Mouse (Mus musculus) ES-E14 (cell line): ENCODE results near the gene Mfsd14b. TPM values are rescaled to one million over a fixed set of nuclear protein-coding genes. Genes with fewer than 3 reads are reported as not detected.

ENCODE experiments used
- DNase-seq: peaks from one replicate; pipeline ENCODE4 v3.0.0-alpha.2; 2013; ENCODE audit warnings: low read depth, low spot score
- H3K27ac ChIP-seq: 2 replicates; pipeline ENCODE4 v1.5.1; 2012; ENCODE audit warnings: low read depth, mild to moderate bottlenecking, low read length, moderate library complexity, mixed read lengths; ENCODE audit not compliant: poor library complexity, insufficient read depth, severe bottlenecking
- H3K36me3 ChIP-seq: 2 replicates; pipeline ENCODE4 v1.6.1; 2012; ENCODE audit warnings: mild to moderate bottlenecking, low read length, moderate library complexity, mixed read lengths; ENCODE audit not compliant: control insufficient read depth, poor library complexity, insufficient read depth, severe bottlenecking
- H3K4me1 ChIP-seq, 2 experiments: fragments of 150-350 bp in 1 of 2; sonication (generic) in 1 of 2; 2 replicates each; pipeline ENCODE4 v1.6.1; 2012; ENCODE audit warnings: low read length in 2 of 2, mild to moderate bottlenecking in 1 of 2, mixed read lengths in 1 of 2; ENCODE audit not compliant: control insufficient read depth in 2 of 2, insufficient read depth in 2 of 2, poor library complexity in 1 of 2
- H3K4me3 ChIP-seq, 2 experiments: fragments of 150-350 bp in 1 of 2; sonication (generic) in 1 of 2; 2 replicates each; pipeline ENCODE4 v1.5.1; 2012; ENCODE audit warnings: low read length in 2 of 2, low read depth in 1 of 2, mild to moderate bottlenecking in 1 of 2, mixed read lengths in 1 of 2; ENCODE audit not compliant: insufficient read depth in 1 of 2, poor library complexity in 1 of 2, severe bottlenecking in 1 of 2
- H3K9ac ChIP-seq: 2 replicates; pipeline ENCODE4 v1.6.1; 2012; ENCODE audit warnings: low read depth, mild to moderate bottlenecking, low read length, mixed read lengths; ENCODE audit not compliant: poor library complexity, insufficient read depth, severe bottlenecking
- H3K9me3 ChIP-seq: fragments of 150-350 bp; sonication (generic); 2 replicates; pipeline ENCODE4 v1.6.1; 2012; ENCODE audit warnings: low read depth, mild to moderate bottlenecking, low read length; ENCODE audit not compliant: control insufficient read depth, insufficient read depth
- CHD2 ChIP-seq: IDR thresholded peaks from 2 replicates; pipeline ENCODE4 v1.6.1; 2014; ENCODE audit warnings: mild to moderate bottlenecking, low read depth, low read length, inconsistent platforms
- HCFC1 ChIP-seq: IDR thresholded peaks from 2 replicates; pipeline ENCODE4 v1.6.1; 2012; ENCODE audit warnings: low read length, inconsistent platforms, borderline replicate concordance; ENCODE audit not compliant: insufficient read depth
- MAFK ChIP-seq: IDR thresholded peaks from 2 replicates; pipeline ENCODE4 v1.6.1; 2014; ENCODE audit warnings: mild to moderate bottlenecking, low read depth, low read length, inconsistent platforms; ENCODE audit not compliant: insufficient read depth
- ZC3H11A ChIP-seq: IDR thresholded peaks from 2 replicates; pipeline ENCODE4 v1.6.1; 2012; ENCODE audit warnings: low read depth, mild to moderate bottlenecking, inconsistent platforms, low read length, borderline replicate concordance
- ZNF384 ChIP-seq: IDR thresholded peaks from 2 replicates; pipeline ENCODE4 v1.6.1; 2012; ENCODE audit warnings: low read depth, low read length, inconsistent platforms
- in situ Hi-C, 2 experiments: fragments of 600-800 bp; cut with MboI; formaldehyde crosslinking; loops; one replicate each; pipeline ENCODE4 v1.15.1; 2025; ENCODE audit warnings: low sequenced_read_pairs in 2 of 2, inconsistent platforms in 1 of 2; ENCODE audit not compliant: unreplicated experiment in 2 of 2
- total RNA-seq: library from RNA; depleted of rRNA; stranded (reverse); fragments of 300-350 nt; gene quantifications from 2 replicates; pipeline ENCODE4 v1.2.3, GENCODE M21; 2012

The Mfsd14b gene
- total RNA-seq, 1 experiment = 43.1 TPM

DNA sequence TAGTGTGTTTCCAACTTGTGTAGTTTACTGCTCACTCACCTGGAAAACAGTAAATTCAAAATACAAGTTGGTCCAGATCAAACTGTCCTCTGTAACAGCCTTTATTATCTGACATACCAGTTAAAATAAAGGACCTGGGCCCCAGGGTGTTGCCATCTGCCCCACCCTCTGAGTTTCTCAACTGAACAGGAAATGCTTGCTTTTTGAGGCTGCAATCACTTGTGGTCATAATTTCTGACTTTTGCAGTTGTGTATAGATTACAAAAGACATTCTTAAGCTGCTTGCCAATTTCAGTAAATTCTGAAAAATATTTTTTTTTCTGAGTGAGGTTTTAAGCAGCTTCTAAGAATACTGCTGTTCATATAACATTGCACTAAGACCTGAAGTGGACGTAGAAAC, 9.3 kb upstream of the Mfsd14b start:
- Histone ChIP-seq H3K4me3 (no peak overlapping the region), H3K36me3 (no peaks in the 10 kb centered on the region), H3K27ac (no peak overlapping the region), H3K9me3 (no peaks in the 10 kb centered on the region), H3K4me1 (no peaks in the 10 kb centered on the region), H3K9ac (no peak overlapping the region)
- no peak for DNase-seq
- TF ChIP-seq CHD2 (no peak), ZNF384 (no peak), MAFK (no peak), HCFC1 (no peak), ZC3H11A (no peak)
- in situ Hi-C loops = no loop called here

DNA sequence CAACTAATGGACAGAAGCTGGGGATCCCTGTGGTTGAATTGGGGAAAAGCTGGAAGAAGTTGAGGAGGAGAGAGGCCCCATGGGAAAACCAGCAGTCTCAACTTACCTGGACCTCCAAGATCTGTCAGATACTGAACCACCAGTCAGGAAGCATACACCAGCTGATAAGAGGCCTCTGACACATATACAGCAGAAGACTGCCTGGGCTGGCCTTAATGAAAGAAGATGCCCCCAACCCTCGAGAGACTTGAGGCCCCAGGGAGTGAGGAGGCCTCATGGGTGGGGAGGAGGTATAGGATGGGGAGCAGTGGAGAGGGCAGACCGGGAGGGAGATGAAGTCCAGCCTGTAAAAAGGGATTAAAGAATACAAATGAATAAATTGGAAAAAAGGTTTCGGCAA, 8.2 kb upstream of the Mfsd14b start:
- H3K9me3 ChIP-seq = no peaks in the 10 kb centered on the region
- no peak overlapping the region for H3K9ac ChIP-seq
- H3K36me3 ChIP-seq = no peaks in the 10 kb centered on the region
- in situ Hi-C loops = no loop called here
- no peak overlapping the region for H3K4me3 ChIP-seq
- no peak for DNase-seq
- no peaks in the 10 kb centered on the region for H3K4me1 ChIP-seq
- TF ChIP-seq ZC3H11A (no peak), CHD2 (no peak), ZNF384 (no peak), MAFK (no peak), HCFC1 (no peak)
- no peak overlapping the region for H3K27ac ChIP-seq

DNA sequence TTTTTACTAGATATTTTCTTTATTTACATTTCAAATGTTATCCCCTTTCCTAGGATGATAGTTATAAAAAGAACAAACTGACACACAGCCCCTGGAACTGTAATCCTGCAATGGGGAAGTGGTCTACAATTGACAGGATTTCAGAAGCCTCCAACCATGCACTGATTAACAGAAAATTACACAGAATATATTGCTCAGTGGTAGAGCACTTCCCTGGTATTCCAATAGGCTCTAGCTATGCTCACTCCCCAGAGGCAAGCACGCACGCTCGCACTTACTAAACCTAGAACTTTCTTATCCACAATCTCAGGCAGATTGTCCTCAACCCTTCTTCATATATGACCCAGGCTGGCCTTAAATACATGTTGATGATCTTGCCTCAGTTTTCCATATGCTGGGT, 464 bp upstream of the Mfsd14b start:
- Histone ChIP-seq H3K36me3 (no peaks in the 10 kb centered on the region), H3K4me3 (peak overlapping the region in 1 of 2 experiments; percentile 87; a peak in 2 of 4 replicates), H3K9me3 (no peaks in the 10 kb centered on the region), H3K9ac (peak overlapping the region; percentile 33; the same call in 1 of the 2 replicates), H3K4me1 (peaks cover 3 to 5% of the 10 kb centered on the region in 2 experiments; a peak in 3 of 4 replicates), H3K27ac (no peak overlapping the region; the same call in 1 of the 2 replicates)
- no peak for DNase-seq
- in situ Hi-C loops = no loop called here
- TF ChIP-seq HCFC1 (no peak), CHD2 (no peak), ZNF384 (no peak), ZC3H11A (no peak), MAFK (no peak)

DNA sequence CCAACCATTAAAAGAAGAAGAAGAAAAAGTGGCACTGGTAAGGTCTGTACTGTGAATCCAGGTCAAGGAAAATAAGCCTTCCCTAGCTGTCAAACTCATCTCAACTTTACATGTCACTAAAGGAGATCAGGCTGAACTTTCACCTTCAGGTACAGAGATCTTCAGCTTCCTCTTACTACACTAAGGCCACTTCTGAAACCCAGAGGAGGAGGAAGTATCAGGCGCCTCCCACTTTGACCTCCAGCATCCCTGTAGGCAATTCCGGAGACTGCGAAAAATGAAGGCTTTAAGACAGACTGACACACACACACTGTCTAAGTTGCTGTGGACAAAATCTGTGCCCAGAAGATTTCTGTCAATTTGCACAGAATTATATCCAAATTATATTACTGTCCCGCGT, 814 bp downstream of the Mfsd14b start:
- peak; percentile 24 for DNase-seq
- Histone ChIP-seq H3K9ac (no peak overlapping the region), H3K4me3 (peak overlapping the region; percentile 87 to 95), H3K36me3 (no peaks in the 10 kb centered on the region), H3K27ac (no peak overlapping the region), H3K9me3 (no peaks in the 10 kb centered on the region), H3K4me1 (peaks cover 3 to 5% of the 10 kb centered on the region in 2 experiments; a peak in 3 of 4 replicates)
- no peak for TF ChIP-seq ZNF384
- no peak for TF ChIP-seq CHD2
- TF ChIP-seq MAFK = no peak
- TF ChIP-seq HCFC1 = no peak
- TF ChIP-seq ZC3H11A = no peak
- in situ Hi-C loops = no loop called here

DNA sequence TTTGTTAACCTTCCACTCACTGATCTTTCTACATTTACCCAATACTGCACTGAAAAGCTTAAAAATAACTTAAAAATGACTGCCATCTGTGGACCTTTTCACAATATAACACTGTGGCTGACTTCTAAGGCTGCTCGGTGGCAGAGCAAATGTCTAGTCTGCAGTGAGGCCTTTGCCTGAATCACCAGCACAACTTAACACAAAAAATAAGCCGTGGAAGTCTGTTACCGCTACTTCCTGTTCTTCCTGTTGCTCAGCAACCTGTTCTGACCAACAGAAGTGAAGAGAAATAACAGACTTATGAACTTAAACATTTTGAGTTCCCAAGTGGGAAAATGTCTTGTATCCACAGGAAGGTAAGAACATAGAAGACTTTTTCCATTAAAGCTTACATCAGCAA, 11.5 kb downstream of the Mfsd14b start:
- no peak overlapping the region for H3K27ac ChIP-seq

More for the DNA sequence above, 11.5 kb downstream of the Mfsd14b start:
- no peak for TF ChIP-seq CHD2
- Histone ChIP-seq H3K36me3 (no peaks in the 10 kb centered on the region), H3K4me3 (no peak overlapping the region), H3K9me3 (no peaks in the 10 kb centered on the region), H3K9ac (no peak overlapping the region), H3K4me1 (no peaks in the 10 kb centered on the region; a peak in 1 of 4 replicates)
- no peak for DNase-seq
- in situ Hi-C loops = no loop called here
